Mouse (Mus musculus): ENCODE measurements around the gene Ercc6l.
"Not testable (repeated sequence)": the region's sequence is repeated elsewhere in the genome, so short reads cannot be mapped to it uniquely, and the experiment has no call there.

Ercc6l gene

GRCm38 (mm10) chrX:102103830-102104229 lies 53.1 kb downstream of the Ercc6l start:
- not testable (repeated sequence) for DNase-seq

- no peak for DNase-seq
Observed at GRCm38 (mm10) chrX:102101886-102102285, 55.0 kb downstream of the Ercc6l start.

- DNase-seq: no peak
Observed at GRCm38 (mm10) chrX:102094381-102094904, 62.4 kb downstream of the Ercc6l start.
